Mouse (Mus musculus) brain, adult 2 months (tissue): ENCODE results near the gene Smim5.

Experiments
- DNase-seq: peaks from one replicate; pipeline ENCODE4 v3.0.0; 2011; ENCODE audit warnings: low read depth, low spot score

Gene Smim5

GRCm38 (mm10) chr11:115921986-115922385, 22.2 kb downstream of the Smim5 start:
- DNase-seq = no peak

- no peak for DNase-seq
Observed at GRCm38 (mm10) chr11:115929031-115929430, 29.3 kb downstream of the Smim5 start.

DNA sequence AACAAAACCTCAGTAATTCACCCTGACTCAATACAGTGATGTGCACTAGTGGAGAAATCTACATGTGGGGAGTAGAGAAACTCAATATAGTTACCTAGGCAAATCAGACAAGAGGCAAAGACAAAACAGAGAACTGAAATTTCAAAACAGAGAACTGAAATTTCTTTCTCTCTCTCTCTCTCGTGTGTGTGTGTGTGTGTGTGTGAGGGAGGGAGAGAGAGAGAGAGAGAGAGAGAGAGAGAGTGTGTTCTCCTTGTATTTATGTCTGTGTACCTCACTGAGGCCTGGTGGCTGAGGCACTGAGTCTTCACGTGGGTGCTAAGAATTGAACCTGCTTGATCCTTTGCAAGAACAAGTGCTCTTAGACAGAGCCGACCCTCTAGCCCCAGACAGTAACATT, 30.1 kb downstream of the Smim5 start:
- no peak for DNase-seq

- DNase-seq = no peak
Observed at GRCm38 (mm10) chr11:115931235-115931634, 31.5 kb downstream of the Smim5 start.

DNA sequence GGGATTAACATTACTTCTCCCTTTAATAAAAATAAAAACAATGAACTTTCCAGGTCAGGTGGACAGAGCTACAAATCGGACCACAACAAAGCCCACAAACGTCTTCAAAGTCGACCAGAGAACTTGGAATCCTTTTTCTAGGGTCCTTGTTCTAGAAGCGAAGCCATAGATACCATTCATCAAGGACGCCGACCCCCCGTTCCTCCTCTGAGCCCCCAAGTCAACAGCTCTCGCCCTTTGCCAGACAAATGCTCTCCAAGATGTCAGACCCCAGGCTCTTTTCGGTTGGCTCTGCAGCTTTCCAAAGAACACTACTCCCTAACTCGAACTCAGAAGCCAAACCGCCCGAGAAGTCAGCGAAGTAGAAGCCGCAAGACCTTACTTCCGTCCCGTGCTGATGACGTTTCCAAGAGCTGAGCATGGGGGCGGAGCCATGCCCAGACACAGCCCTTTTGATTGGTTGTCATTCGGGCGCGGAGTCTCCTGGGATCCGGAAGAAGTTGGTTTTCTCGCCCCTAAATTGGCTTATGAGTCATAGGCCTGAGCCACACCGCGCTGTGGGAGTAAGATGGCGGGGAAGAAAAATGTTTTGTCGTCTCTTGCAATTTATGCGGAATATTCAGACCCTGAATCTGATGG, 33.5 kb downstream of the Smim5 start, which contains the start of the genes Sap30bp and Recql5:
Gene Sap30bp (plus strand): TSS at position 175 of the 639 bp plus-strand sequence.
Gene Recql5 (minus strand): TSS at position 370 of the 639 bp plus-strand sequence.
- DNase-seq = peak; percentile 100

DNA sequence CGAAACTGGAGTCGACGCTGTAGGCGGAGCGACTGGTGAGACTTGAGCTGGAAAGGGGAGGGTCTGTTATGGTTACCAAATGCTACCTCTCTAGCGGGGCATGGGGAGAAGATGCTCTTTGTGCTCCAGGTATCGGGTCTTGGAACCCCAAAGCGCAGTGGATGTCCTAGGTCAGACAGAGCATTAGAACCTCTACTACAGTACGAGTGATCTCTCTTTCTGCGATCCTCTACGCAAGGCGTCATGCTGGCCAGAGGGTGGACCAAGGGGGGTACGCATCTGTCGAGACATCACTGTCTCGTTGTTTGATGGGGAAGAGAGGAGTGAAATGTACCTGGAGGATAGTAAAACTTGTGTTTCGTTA, 34.0 kb downstream of the Smim5 start:
- no peak for DNase-seq

DNA sequence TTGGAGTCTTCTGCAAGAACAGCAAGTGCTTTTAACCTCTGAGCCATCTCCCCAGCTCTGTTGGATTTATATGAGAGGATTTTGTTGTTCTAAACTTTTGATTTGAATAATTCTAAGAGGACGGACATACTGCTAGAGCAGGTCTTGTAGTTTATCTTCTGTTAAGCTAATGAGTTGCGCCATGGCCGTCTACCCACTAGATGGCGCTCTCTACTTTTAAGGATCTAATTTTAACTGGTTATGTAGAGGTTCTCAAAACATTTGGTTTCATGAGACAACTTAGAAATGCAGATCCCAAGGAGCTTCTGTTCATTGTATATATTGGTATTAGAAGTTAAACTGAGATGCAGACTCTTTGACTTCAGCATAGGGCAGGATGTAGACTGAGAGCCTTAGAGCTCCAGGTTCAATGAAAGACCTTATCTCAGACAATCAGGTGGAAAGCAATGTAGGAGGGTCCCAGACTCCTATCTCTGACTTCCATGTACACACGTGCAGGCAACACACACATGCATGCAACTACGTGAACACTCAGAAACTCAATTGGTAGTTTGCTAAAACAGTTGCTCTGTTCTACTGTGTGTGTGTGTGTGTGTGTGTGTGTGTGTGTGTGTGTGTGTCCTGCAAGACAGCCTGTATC, 40.0 kb downstream of the Smim5 start:
- DNase-seq = peak; percentile 85

- DNase-seq = peak; percentile 55
Observed at GRCm38 (mm10) chr11:115941980-115942379, 42.2 kb downstream of the Smim5 start.

GRCm38 (mm10) chr11:115945247-115945646, 45.5 kb downstream of the Smim5 start:
- no peak for DNase-seq

GRCm38 (mm10) chr11:115946221-115946828, 46.6 kb downstream of the Smim5 start:
- DNase-seq = no peak

DNA sequence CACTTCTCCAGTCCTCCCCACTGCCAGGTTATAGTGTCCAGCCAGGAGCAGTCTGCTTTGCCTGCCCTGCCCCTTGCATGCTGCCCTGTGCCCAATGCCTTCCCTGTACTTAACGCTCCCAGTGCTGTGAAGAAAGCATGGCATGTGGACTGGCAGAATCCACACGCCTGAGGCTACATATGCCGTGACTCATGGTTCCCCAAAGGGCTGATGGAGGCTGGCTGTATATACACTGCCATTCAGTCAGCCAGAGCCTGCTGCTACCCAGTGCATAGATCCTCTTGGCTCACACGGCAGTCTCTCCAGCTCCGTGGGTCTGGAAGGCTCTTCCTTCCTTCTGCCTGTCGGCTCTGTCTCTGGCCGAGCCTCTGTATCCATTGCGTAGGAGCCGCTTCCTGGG, 48.5 kb downstream of the Smim5 start:
- peak; percentile 48 for DNase-seq

- no peak for DNase-seq
Observed at GRCm38 (mm10) chr11:115950719-115951118, 51.0 kb downstream of the Smim5 start.

- peak; percentile 41 for DNase-seq
Observed at GRCm38 (mm10) chr11:115954712-115955111, 54.9 kb downstream of the Smim5 start.

GRCm38 (mm10) chr11:115955195-115955858, 55.6 kb downstream of the Smim5 start:
- DNase-seq = peak; percentile 62
